ENCODE assay signal across 20 mouse cellular contexts in genomic region chr12:111785174-111785573, GRCm38 (mm10).
"Had no signal": no experiment of that assay in that cellular context is flagged by ENCODE, and none has a peak within 500 bp of the region (broad histone marks: within the 10 kb centered on the region; RNA-seq: fewer than 3 reads in every experiment).

No protein-coding gene starts in this region.

- H3K27ac ChIP-seq: kidney, postnatal 0 days; left cerebral cortex, adult 2 months; liver, embryonic 12.5 days; liver, embryonic 15.5 days; lung, embryonic 15.5 days; macrophage; midbrain, embryonic 10.5 days; midbrain, embryonic 13.5 days had no signal

- H3K4me3 ChIP-seq: left cerebral cortex, adult 2 months; liver, embryonic 12.5 days; liver, embryonic 15.5 days; lung, embryonic 15.5 days; midbrain, embryonic 10.5 days; midbrain, embryonic 13.5 days; myocyte had no signal

- H3K9ac ChIP-seq: liver, embryonic 12.5 days; liver, embryonic 15.5 days; lung, embryonic 15.5 days; midbrain, embryonic 13.5 days had no signal

- H3K9me3 ChIP-seq: liver, embryonic 12.5 days; liver, embryonic 15.5 days; lung, embryonic 15.5 days; midbrain, embryonic 10.5 days; midbrain, embryonic 13.5 days had no signal

- DNase-seq: kidney, adult 2 months; kidney, postnatal 36 days; layer of hippocampus, postnatal 36 days; lung, adult 18-20 months; lung, postnatal 14 days; right cerebral cortex, adult 18-20 months; right cerebral cortex, postnatal 14 days; right cerebral cortex, postnatal 4 days; thymus, adult 18-20 months; thymus, postnatal 36 days had no signal

- ATAC-seq: liver, embryonic 12.5 days; midbrain, embryonic 13.5 days; midbrain, embryonic 16.5 days had no signal

- H3K4me2 ChIP-seq: liver, embryonic 12.5 days; liver, embryonic 15.5 days; lung, embryonic 15.5 days; midbrain, embryonic 13.5 days had no signal

- H3K4me1 ChIP-seq: lung, embryonic 15.5 days; midbrain, embryonic 10.5 days; midbrain, embryonic 13.5 days had no signal

- H3K27me3 ChIP-seq: liver, embryonic 12.5 days; liver, embryonic 15.5 days; lung, embryonic 15.5 days; midbrain, embryonic 13.5 days had no signal
